Mouse (Mus musculus): ENCODE results near the gene Zwint.

DNA sequence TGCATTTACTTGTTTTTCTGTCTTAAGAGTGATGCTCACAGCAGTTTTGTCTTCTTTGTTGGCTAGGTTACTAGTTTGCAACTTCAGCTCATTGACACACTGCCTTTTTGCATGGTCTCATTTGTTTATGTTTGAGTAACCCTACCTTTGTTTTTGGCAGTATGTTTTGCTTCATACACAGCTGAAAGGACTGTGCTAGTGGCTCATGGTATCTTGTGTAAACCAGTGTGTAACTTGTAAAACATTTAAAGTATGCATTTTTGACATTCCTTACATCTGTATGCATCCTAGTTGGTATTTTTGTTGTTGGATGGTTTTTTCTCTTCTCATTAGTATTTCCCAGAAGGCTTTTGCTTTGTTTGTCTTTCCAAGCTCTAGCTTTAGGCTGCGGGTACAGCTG lies 5.7 kb downstream of the Zwint start:
- no peak for TF ChIP-seq CTCF (IDR thresholded peaks at IDR 0.05; ENCODE audit: low read depth)
- TF ChIP-seq EP300 (IDR thresholded peaks at IDR 0.05; ENCODE audit: low read depth), result no peak
